Mouse (Mus musculus) heart, embryonic 13.5 days (tissue): ENCODE data around the gene Ptges. TPM values are rescaled to one million over a fixed set of nuclear protein-coding genes. Genes with fewer than 3 reads are reported as not detected.

Source experiments
- ATAC-seq: fragments of 200-750 bp; cut with Nextera tagmentation; 2 replicates; pipeline ENCODE4 v1.8.0; 2017; ENCODE audit warnings: moderate TSS enrichment; ENCODE audit not compliant: insufficient number of reproducible peaks, low FRiP score, low TSS enrichment; ENCODE audit errors: extremely low read depth
- H3K27ac ChIP-seq: fragments of 300-500 bp; sonication (generic); replicated peaks from 2 replicates; pipeline ENCODE4 v1.5.1; 2015; ENCODE audit warnings: moderate library complexity, mild to moderate bottlenecking, inconsistent platforms
- H3K27me3 ChIP-seq: fragments of 300-500 bp; sonication (generic); replicated peaks from 2 replicates; pipeline ENCODE4 v1.6.1; 2015; ENCODE audit warnings: mild to moderate bottlenecking, inconsistent platforms
- H3K36me3 ChIP-seq: fragments of 300-500 bp; sonication (generic); 2 replicates; pipeline ENCODE4 v1.6.1; 2015; ENCODE audit warnings: mild to moderate bottlenecking, inconsistent platforms
- H3K4me1 ChIP-seq: fragments of 300-500 bp; sonication (generic); 2 replicates; pipeline ENCODE4 v1.6.1; 2015; ENCODE audit warnings: inconsistent platforms
- H3K4me2 ChIP-seq: fragments of 300-500 bp; sonication (generic); 2 replicates; pipeline ENCODE4 v1.6.1; 2015; ENCODE audit warnings: inconsistent platforms, mild to moderate bottlenecking, moderate library complexity
- H3K4me3 ChIP-seq: fragments of 300-500 bp; sonication (generic); 2 replicates; pipeline ENCODE4 v1.5.1; 2015; ENCODE audit warnings: moderate library complexity, mild to moderate bottlenecking, inconsistent platforms
- H3K9ac ChIP-seq: fragments of 300-500 bp; sonication (generic); 2 replicates; pipeline ENCODE4 v1.6.1; 2015; ENCODE audit warnings: inconsistent platforms, mild to moderate bottlenecking, moderate library complexity
- H3K9me3 ChIP-seq: fragments of 300-500 bp; sonication (generic); 2 replicates; pipeline ENCODE4 v1.6.1; 2016; ENCODE audit warnings: inconsistent platforms
- WGBS: fragments of 180-500 bp; shearing (Covaris S2); methylation state at CpG from one replicate; pipeline ENCODE4 v1.1.7; 2015; ENCODE audit warnings: mixed read lengths; 5-methylcytosine and 5-hydroxymethylcytosine counted together
- polyA plus RNA-seq: library from polyadenylated mRNA; unstranded; fragments of >200 nt; fragmentation: Nextera tagmentation; extraction: Ambion mirVana; gene quantifications from 2 replicates; pipeline ENCODE4 v1.2.1, GENCODE M21; 2015

Gene Ptges
- polyA plus RNA-seq, 1 experiment from 2014 or later = 2.3 TPM

GRCm38 (mm10) chr2:30874445-30874844, 55.2 kb downstream of the Ptges start:
- no peaks in the 10 kb centered on the region for H3K27me3 ChIP-seq
- H3K9me3 ChIP-seq = no peaks in the 10 kb centered on the region
- peaks cover 55% of the 10 kb centered on the region for H3K4me1 ChIP-seq
- peaks cover 15% of the 10 kb centered on the region for H3K36me3 ChIP-seq
- WGBS = 46% methylated on average over 10 of the region's 10 CpGs
- H3K27ac ChIP-seq = peak overlapping the region; percentile 68
- H3K4me3 ChIP-seq = no peak overlapping the region
- peak overlapping the region; percentile 41; the same call in 1 of the 2 replicates for H3K9ac ChIP-seq
- H3K4me2 ChIP-seq = no peak overlapping the region
- ATAC-seq = no peak

GRCm38 (mm10) chr2:30872669-30873068, 57.0 kb downstream of the Ptges start:
- Histone ChIP-seq H3K9me3 (no peaks in the 10 kb centered on the region), H3K4me1 (peaks cover 55% of the 10 kb centered on the region), H3K27me3 (no peaks in the 10 kb centered on the region), H3K27ac (peak overlapping the region; percentile 76), H3K4me2 (peak overlapping the region; percentile 11; the same call in 1 of the 2 replicates), H3K36me3 (peaks cover 10% of the 10 kb centered on the region; the same call in 1 of the 2 replicates), H3K4me3 (no peak overlapping the region), H3K9ac (peak overlapping the region; percentile 25)
- ATAC-seq = no peak
- WGBS = 45% methylated on average over 6 of the region's 6 CpGs

- ATAC-seq = no peak
- Histone ChIP-seq H3K36me3 (peaks cover 10% of the 10 kb centered on the region; the same call in 1 of the 2 replicates), H3K9me3 (no peaks in the 10 kb centered on the region), H3K27me3 (no peaks in the 10 kb centered on the region), H3K4me2 (no peak overlapping the region), H3K4me1 (peaks cover 48% of the 10 kb centered on the region), H3K27ac (0 out of 2 replicates have a peak overlapping the region, but pooled peaks have one; percentile 12), H3K4me3 (no peak overlapping the region), H3K9ac (no peak overlapping the region)
- 69% methylated on average over 8 of the region's 8 CpGs for WGBS
Measured at GRCm38 (mm10) chr2:30870863-30871262, 58.8 kb downstream of the Ptges start.

GRCm38 (mm10) chr2:30865426-30865825, 64.2 kb downstream of the Ptges start:
- peaks cover 4% of the 10 kb centered on the region; the same call in 1 of the 2 replicates for H3K27me3 ChIP-seq
- H3K4me2 ChIP-seq = peak overlapping the region; percentile 66
- 57% methylated on average over 3 of the region's 3 CpGs for whole genome bisulfite sequencing
- H3K4me1 ChIP-seq = peaks cover 42% of the 10 kb centered on the region
- no peak for ATAC-seq
- H3K27ac ChIP-seq = peak overlapping the region; percentile 84
- peak overlapping the region; percentile 76 for H3K9ac ChIP-seq
- no peaks in the 10 kb centered on the region for H3K9me3 ChIP-seq
- H3K4me3 ChIP-seq = 0 out of 2 replicates have a peak overlapping the region, but pooled peaks have one; percentile 37
- H3K36me3 ChIP-seq = peaks cover 10% of the 10 kb centered on the region; the same call in 1 of the 2 replicates

GRCm38 (mm10) chr2:30864968-30865381, 64.7 kb downstream of the Ptges start:
- 7% methylated on average over 35 of the region's 35 CpGs for WGBS
- no peak for ATAC-seq
- H3K9ac ChIP-seq = peak overlapping the region; percentile 76
- peaks cover 4% of the 10 kb centered on the region; the same call in 1 of the 2 replicates for H3K27me3 ChIP-seq
- H3K36me3 ChIP-seq = peaks cover 10% of the 10 kb centered on the region; the same call in 1 of the 2 replicates
- H3K4me2 ChIP-seq = peak overlapping the region; percentile 66
- peak overlapping the region; percentile 37 for H3K4me3 ChIP-seq
- H3K4me1 ChIP-seq = peaks cover 43% of the 10 kb centered on the region
- H3K27ac ChIP-seq = peak overlapping the region; percentile 84
- no peaks in the 10 kb centered on the region for H3K9me3 ChIP-seq

GRCm38 (mm10) chr2:30863574-30863973, 66.1 kb downstream of the Ptges start:
- peaks cover 4% of the 10 kb centered on the region; the same call in 1 of the 2 replicates for H3K27me3 ChIP-seq
- peaks cover 56% of the 10 kb centered on the region for H3K4me1 ChIP-seq
- H3K36me3 ChIP-seq = 0 out of 2 replicates have a peak, but pooled peaks cover 4% of the 10 kb centered on the region
- H3K4me2 ChIP-seq = peak overlapping the region; percentile 0; the same call in 1 of the 2 replicates
- peak overlapping the region; percentile 84 for H3K27ac ChIP-seq
- 27% methylated on average over 9 of the region's 9 CpGs for WGBS
- ATAC-seq = 0 out of 2 replicates have a peak, but pooled peaks have one; percentile 15
- no peak overlapping the region for H3K4me3 ChIP-seq
- peak overlapping the region; percentile 76; the same call in 1 of the 2 replicates for H3K9ac ChIP-seq
- no peaks in the 10 kb centered on the region for H3K9me3 ChIP-seq

GRCm38 (mm10) chr2:30862081-30862480, 67.6 kb downstream of the Ptges start:
- 78% methylated on average over 4 of the region's 4 CpGs for WGBS
- no peaks in the 10 kb centered on the region for H3K9me3 ChIP-seq
- 0 out of 2 replicates have a peak overlapping the region, but pooled peaks have one; percentile 84 for H3K27ac ChIP-seq
- H3K9ac ChIP-seq = no peak overlapping the region
- H3K4me1 ChIP-seq = peaks cover 68% of the 10 kb centered on the region
- no peaks in the 10 kb centered on the region for H3K36me3 ChIP-seq
- no peak overlapping the region for H3K4me2 ChIP-seq
- peaks cover 4% of the 10 kb centered on the region; the same call in 1 of the 2 replicates for H3K27me3 ChIP-seq
- no peak for ATAC-seq
- no peak overlapping the region for H3K4me3 ChIP-seq

- Histone ChIP-seq H3K27me3 (peaks cover 4% of the 10 kb centered on the region; the same call in 1 of the 2 replicates), H3K9ac (peak overlapping the region; percentile 65), H3K36me3 (no peaks in the 10 kb centered on the region), H3K4me2 (no peak overlapping the region; the same call in 1 of the 2 replicates), H3K27ac (peak overlapping the region; percentile 24; the same call in 1 of the 2 replicates), H3K4me1 (peaks cover 64% of the 10 kb centered on the region), H3K4me3 (no peak overlapping the region), H3K9me3 (no peaks in the 10 kb centered on the region)
- no peak for ATAC-seq
- WGBS = 60% methylated on average over 5 of the region's 5 CpGs
Measured at GRCm38 (mm10) chr2:30859782-30860181, 69.9 kb downstream of the Ptges start.

GRCm38 (mm10) chr2:30857076-30857475, 72.6 kb downstream of the Ptges start:
- no peak overlapping the region for H3K4me2 ChIP-seq
- peaks cover 60% of the 10 kb centered on the region for H3K4me1 ChIP-seq
- no peaks in the 10 kb centered on the region for H3K9me3 ChIP-seq
- no peak overlapping the region for H3K4me3 ChIP-seq
- WGBS = 67% methylated on average over 6 of the region's 6 CpGs
- no peak overlapping the region for H3K27ac ChIP-seq
- no peaks in the 10 kb centered on the region for H3K36me3 ChIP-seq
- H3K27me3 ChIP-seq = no peaks in the 10 kb centered on the region
- H3K9ac ChIP-seq = no peak overlapping the region
- no peak for ATAC-seq

GRCm38 (mm10) chr2:30852771-30853313, 76.8 kb downstream of the Ptges start:
- Histone ChIP-seq H3K27ac (peak overlapping the region; percentile 10; the same call in 1 of the 2 replicates), H3K4me2 (peak overlapping the region; percentile 0; the same call in 1 of the 2 replicates), H3K27me3 (no peaks in the 10 kb centered on the region), H3K36me3 (no peaks in the 10 kb centered on the region), H3K4me1 (peaks cover 61% of the 10 kb centered on the region), H3K9me3 (no peaks in the 10 kb centered on the region), H3K4me3 (no peak overlapping the region), H3K9ac (peak overlapping the region; percentile 58)
- WGBS = 23% methylated on average over 20 of the region's 20 CpGs
- ATAC-seq = no peak

- Histone ChIP-seq H3K4me3 (no peak overlapping the region), H3K27me3 (peaks cover 8% of the 10 kb centered on the region), H3K4me2 (no peak overlapping the region), H3K9me3 (no peaks in the 10 kb centered on the region), H3K9ac (peak overlapping the region; percentile 52), H3K4me1 (peaks cover 78% of the 10 kb centered on the region), H3K27ac (peak overlapping the region; percentile 42), H3K36me3 (no peaks in the 10 kb centered on the region)
- WGBS = 24% methylated on average over 6 of the region's 6 CpGs
- no peak for ATAC-seq
Measured at GRCm38 (mm10) chr2:30850581-30850980, 79.1 kb downstream of the Ptges start.
